Mouse (Mus musculus) lung, postnatal 0 days (tissue): Measurements from ENCODE around the gene Lin28a.

ENCODE experiments used
- CTCF ChIP-seq: IDR thresholded peaks from 2 replicates; pipeline ENCODE4 v1.5.1; 2016; ENCODE audit warnings: antibody characterized with exemption, mild to moderate bottlenecking
- EP300 ChIP-seq: IDR thresholded peaks from 2 replicates; pipeline ENCODE4 v1.6.1; 2016; ENCODE audit warnings: antibody characterized with exemption, mild to moderate bottlenecking, control low read depth

DNA sequence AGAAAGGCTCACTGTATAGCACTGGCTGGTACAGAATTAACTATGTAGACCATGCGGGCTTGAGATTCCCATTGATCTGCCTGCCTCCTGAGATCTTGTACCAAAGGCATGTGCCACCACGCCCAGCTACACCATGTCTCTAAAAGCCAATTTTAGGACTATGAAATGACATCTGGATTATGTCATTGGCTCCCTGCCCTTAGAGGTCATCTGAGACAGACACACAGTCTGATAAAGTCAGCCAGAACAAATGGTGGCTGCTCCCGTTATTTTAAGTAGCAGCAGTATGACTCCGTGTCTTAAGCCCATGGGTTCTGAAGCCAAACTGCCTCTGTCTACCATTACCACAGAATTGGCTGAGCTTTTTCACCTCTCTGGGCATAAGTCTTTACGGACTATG is 38.1 kb downstream of the Lin28a start:
- no peak for TF ChIP-seq CTCF
- TF ChIP-seq EP300: no peak
